Mouse (Mus musculus) thymus, adult 2 months (tissue): ENCODE data around the gene Vars.

Source experiments
- CTCF ChIP-seq: fragments of 200-500 bp; IDR thresholded peaks from 2 replicates; pipeline ENCODE4 v1.5.1; 2012; ENCODE audit warnings: mild to moderate bottlenecking, control low read depth, low read length, moderate library complexity, borderline replicate concordance; ENCODE audit not compliant: control insufficient read depth, poor library complexity, insufficient read depth; ENCODE audit errors: extremely low read depth
- POLR2A ChIP-seq: fragments of 200-500 bp; IDR thresholded peaks from 2 replicates; pipeline ENCODE4 v1.6.1; 2012; ENCODE audit warnings: mild to moderate bottlenecking, low read length, control low read depth, moderate library complexity; ENCODE audit not compliant: control insufficient read depth, poor library complexity, insufficient read depth; ENCODE audit errors: extremely low read depth

GRCm38 (mm10) chr17:35050126-35050750 is 49.5 kb downstream of the Vars start:
- TF ChIP-seq CTCF: no peak
- 0 out of 2 replicates have a peak, but pooled peaks have one; percentile 27 for TF ChIP-seq POLR2A
